Mouse (Mus musculus) inflammation-experienced regulatory T-cells, adult 6 months (primary cell): ENCODE measurements at regions not wholly inside any gene's neighbourhood (a gene's known extent, or its start where the extent isn't known, plus 50 kb on each side); places are given as distances from the start of the nearest gene placed in this dataset.

ENCODE experiments used
- ATAC-seq: one replicate; pipeline ENCODE4 v1.8.0; 2017

- no peak for ATAC-seq
Observed at GRCm38 (mm10) chr13:107365241-107365640, 343.3 kb upstream of the Kif2a start.

GRCm38 (mm10) chr13:107362806-107363687 is 341.1 kb upstream of the Kif2a start:
- no peak for ATAC-seq

GRCm38 (mm10) chr13:107340802-107341364 is 319.0 kb upstream of the Kif2a start:
- no peak for ATAC-seq

- ATAC-seq = no peak
Observed at GRCm38 (mm10) chr13:107338111-107338510, 316.2 kb upstream of the Kif2a start.

- no peak for ATAC-seq
Observed at GRCm38 (mm10) chr13:107337111-107337510, 315.2 kb upstream of the Kif2a start.

- ATAC-seq = no peak
Observed at GRCm38 (mm10) chr13:107329348-107329747, 307.4 kb upstream of the Kif2a start.

- no peak for ATAC-seq
Observed at GRCm38 (mm10) chr13:107325707-107326495, 304.0 kb upstream of the Kif2a start.

GRCm38 (mm10) chr13:107314746-107315145 is 292.8 kb upstream of the Kif2a start:
- ATAC-seq = no peak

- no peak for ATAC-seq
Observed at GRCm38 (mm10) chr13:107308958-107309639, 287.2 kb upstream of the Kif2a start.

GRCm38 (mm10) chr13:107308404-107308803 is 286.5 kb upstream of the Kif2a start:
- ATAC-seq = no peak

GRCm38 (mm10) chr13:107306958-107307357 is 285.0 kb upstream of the Kif2a start:
- ATAC-seq = no peak

GRCm38 (mm10) chr13:107306232-107306631 is 284.3 kb upstream of the Kif2a start:
- ATAC-seq = no peak

GRCm38 (mm10) chr13:107305738-107306137 is 283.8 kb upstream of the Kif2a start:
- no peak for ATAC-seq

- no peak for ATAC-seq
Observed at GRCm38 (mm10) chr13:107303878-107304277, 282.0 kb upstream of the Kif2a start.

GRCm38 (mm10) chr13:107303322-107303721 is 281.4 kb upstream of the Kif2a start:
- no peak for ATAC-seq

- no peak for ATAC-seq
Observed at GRCm38 (mm10) chr13:107300792-107301191, 278.9 kb upstream of the Kif2a start.

GRCm38 (mm10) chr13:107264581-107264980 is 242.7 kb upstream of the Kif2a start:
- ATAC-seq = no peak

GRCm38 (mm10) chr13:107261479-107262050 is 239.6 kb upstream of the Kif2a start:
- ATAC-seq = no peak

- no peak for ATAC-seq
Observed at GRCm38 (mm10) chr13:107260274-107260673, 238.3 kb upstream of the Kif2a start.

GRCm38 (mm10) chr13:107247792-107248505 is 226.0 kb upstream of the Kif2a start:
- ATAC-seq = no peak

GRCm38 (mm10) chr13:107246956-107247751 is 225.2 kb upstream of the Kif2a start:
- no peak for ATAC-seq
